Mouse (Mus musculus) erythroblast, embryonic 14.5 days (primary cell): ENCODE measurements around the gene Cacna1h.

Experiments
- GATA1 ChIP-seq: IDR thresholded peaks from 2 replicates; pipeline ENCODE4 v1.6.1; 2012; ENCODE audit warnings: low read length, inconsistent platforms, mixed read lengths
- TAL1 ChIP-seq: IDR thresholded peaks from 3 replicates; pipeline ENCODE4 v1.6.1; 2012; ENCODE audit warnings: low read length, inconsistent platforms, mixed read lengths

DNA sequence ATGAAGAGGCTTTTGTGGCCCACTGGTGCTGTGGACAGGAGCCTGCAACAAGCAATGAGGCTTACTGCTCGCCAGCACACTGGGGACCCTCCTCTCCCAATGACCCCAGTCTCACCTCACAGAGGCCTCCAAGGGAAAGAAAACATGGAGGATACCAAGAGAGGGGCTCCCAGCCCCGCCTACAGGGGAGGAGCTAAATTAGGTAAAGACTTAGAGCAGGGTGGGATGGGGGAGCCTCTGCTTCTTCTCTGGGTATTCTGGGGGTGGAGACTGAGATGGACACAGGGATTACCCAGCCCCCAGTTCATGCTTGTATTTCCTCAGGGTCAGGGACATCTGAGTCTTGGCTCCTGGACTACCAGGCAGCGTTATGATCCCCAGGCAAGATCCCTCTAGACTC is 18.7 kb downstream of the Cacna1h start:
- TF ChIP-seq GATA1 (no peak), TAL1 (no peak)
